Mouse (Mus musculus) neural tube, embryonic 12.5 days (tissue): ENCODE measurements around the gene Trap1a. TPM values are rescaled to one million over a fixed set of nuclear protein-coding genes. Genes with fewer than 3 reads are reported as not detected.
"Not testable (repeated sequence)": the region's sequence is repeated elsewhere in the genome, so short reads cannot be mapped to it uniquely, and the experiment has no call there.

Source experiments
- ATAC-seq: fragments of 200-750 bp; cut with Nextera tagmentation; 2 replicates; pipeline ENCODE4 v1.8.0; 2017; ENCODE audit warnings: low read depth, mild to moderate bottlenecking, moderate TSS enrichment, moderate library complexity; ENCODE audit not compliant: low FRiP score
- H3K27ac ChIP-seq: fragments of 300-500 bp; sonication (generic); 2 replicates; pipeline ENCODE4 v1.5.1; 2016
- H3K27me3 ChIP-seq: fragments of 300-500 bp; sonication (generic); replicated peaks from 2 replicates; pipeline ENCODE4 v1.6.1; 2016; ENCODE audit warnings: mild to moderate bottlenecking
- H3K36me3 ChIP-seq: fragments of 300-500 bp; sonication (generic); 2 replicates; pipeline ENCODE4 v1.6.1; 2016; ENCODE audit warnings: mild to moderate bottlenecking
- H3K4me1 ChIP-seq: fragments of 300-500 bp; sonication (generic); 2 replicates; pipeline ENCODE4 v1.6.1; 2016
- H3K4me2 ChIP-seq: fragments of 300-500 bp; sonication (generic); replicated peaks from 2 replicates; pipeline ENCODE4 v1.6.1; 2016; ENCODE audit warnings: mild to moderate bottlenecking
- H3K4me3 ChIP-seq: fragments of 300-500 bp; sonication (generic); 2 replicates; pipeline ENCODE4 v1.5.1; 2016
- H3K9ac ChIP-seq: fragments of 300-500 bp; sonication (generic); 2 replicates; pipeline ENCODE4 v1.6.1; 2016; ENCODE audit warnings: mild to moderate bottlenecking
- H3K9me3 ChIP-seq: fragments of 300-500 bp; sonication (generic); 2 replicates; pipeline ENCODE4 v1.6.1; 2016; ENCODE audit warnings: mild to moderate bottlenecking
- WGBS: fragments of 180-500 bp; shearing (Covaris S2); methylation state at CpG from one replicate; pipeline ENCODE4 v1.1.7; 2016; 5-methylcytosine and 5-hydroxymethylcytosine counted together
- polyA plus RNA-seq: library from polyadenylated mRNA; unstranded; fragments of >200 nt; fragmentation: Nextera tagmentation; extraction: Ambion mirVana; gene quantifications from 2 replicates; pipeline ENCODE4 v1.2.1, GENCODE M21; 2016

Gene Trap1a
- polyA plus RNA-seq: not detected in 2 replicates

DNA sequence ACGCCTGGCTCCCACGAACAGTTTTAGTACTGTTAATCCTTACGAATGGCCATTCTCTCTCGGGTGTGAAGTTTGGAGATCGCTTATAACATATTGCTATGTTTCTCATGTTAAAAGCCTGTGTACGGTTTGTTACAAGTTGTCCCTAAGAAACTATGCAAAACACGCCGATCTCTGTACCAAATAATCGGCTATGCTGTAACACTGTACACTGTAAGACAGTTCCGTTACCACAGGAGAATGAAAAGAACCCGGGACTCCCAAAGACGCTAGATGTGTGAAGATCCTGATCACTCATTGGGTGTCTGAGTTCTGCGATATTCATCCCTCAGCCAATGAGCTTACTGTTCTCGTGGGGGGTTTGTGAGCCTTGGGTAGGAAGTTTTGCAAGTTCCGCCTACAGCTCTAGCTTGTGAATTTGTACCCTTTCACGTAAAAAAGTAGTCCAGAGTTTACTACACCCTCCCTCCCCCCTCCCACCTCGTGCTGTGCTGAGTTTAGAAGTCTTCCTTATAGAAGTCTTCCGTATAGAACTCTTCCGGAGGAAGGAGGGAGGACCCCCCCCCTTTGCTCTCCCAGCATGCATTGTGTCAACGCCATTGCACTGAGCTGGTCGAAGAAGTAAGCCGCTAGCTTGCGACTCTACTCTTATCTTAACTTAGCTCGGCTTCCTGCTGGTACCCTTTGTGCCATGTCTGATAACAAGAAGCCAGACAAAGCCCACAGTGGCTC lies at the start of gene Trap1a:
Gene Trap1a (plus strand): TSS at position 421 of the 732 bp plus-strand sequence.
- Histone ChIP-seq H3K27me3 (no peaks in the 10 kb centered on the region), H3K36me3 (no peaks in the 10 kb centered on the region), H3K9ac (no peak within 1 kb of the TSS), H3K9me3 (no peaks in the 10 kb centered on the region), H3K4me3 (no peak within 1 kb of the TSS), H3K4me2 (no peak within 1 kb of the TSS), H3K27ac (no peak within 1 kb of the TSS), H3K4me1 (no peaks in the 10 kb centered on the region)
- 94% methylated on average over 24 of the region's 24 CpGs for WGBS
- no peak for ATAC-seq

GRCm38 (mm10) chrX:139293114-139293513 lies 40.4 kb upstream of the Trap1a start:
- H3K4me3 ChIP-seq: no peak overlapping the region
- H3K27me3 ChIP-seq: no peaks in the 10 kb centered on the region
- no peak overlapping the region for H3K9ac ChIP-seq
- H3K4me2 ChIP-seq: no peak overlapping the region
- H3K36me3 ChIP-seq: no peaks in the 10 kb centered on the region
- H3K4me1 ChIP-seq: no peaks in the 10 kb centered on the region
- ATAC-seq: no peak
- 86% methylated on average over 2 of the region's 2 CpGs for WGBS
- no peaks in the 10 kb centered on the region for H3K9me3 ChIP-seq
- no peak overlapping the region for H3K27ac ChIP-seq

DNA sequence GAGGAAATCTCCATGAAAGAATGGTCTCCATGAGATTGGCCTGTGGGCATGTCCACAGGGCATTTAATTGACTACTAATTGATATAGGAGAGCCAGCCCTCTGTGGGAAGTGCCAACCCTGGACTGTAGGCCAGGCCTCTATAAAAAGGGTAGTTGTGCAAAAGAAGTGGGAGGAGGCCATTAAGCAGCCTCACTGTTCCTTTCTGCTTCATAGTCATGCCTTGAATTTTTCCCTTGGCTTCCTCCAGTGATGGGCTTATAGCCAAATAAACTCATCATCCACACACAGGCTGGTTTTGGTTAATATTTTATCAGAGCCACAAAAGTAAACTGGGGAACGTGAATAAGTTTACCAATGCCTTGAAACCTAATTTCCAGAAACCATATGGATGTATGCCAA lies 38.2 kb upstream of the Trap1a start:
- Histone ChIP-seq H3K27ac (no peak overlapping the region), H3K9me3 (no peaks in the 10 kb centered on the region), H3K4me3 (no peak overlapping the region), H3K4me1 (no peaks in the 10 kb centered on the region), H3K4me2 (no peak overlapping the region), H3K9ac (no peak overlapping the region), H3K27me3 (no peaks in the 10 kb centered on the region), H3K36me3 (no peaks in the 10 kb centered on the region)
- WGBS: 86% methylated on average over 1 of the region's 1 CpGs
- ATAC-seq: no peak

DNA sequence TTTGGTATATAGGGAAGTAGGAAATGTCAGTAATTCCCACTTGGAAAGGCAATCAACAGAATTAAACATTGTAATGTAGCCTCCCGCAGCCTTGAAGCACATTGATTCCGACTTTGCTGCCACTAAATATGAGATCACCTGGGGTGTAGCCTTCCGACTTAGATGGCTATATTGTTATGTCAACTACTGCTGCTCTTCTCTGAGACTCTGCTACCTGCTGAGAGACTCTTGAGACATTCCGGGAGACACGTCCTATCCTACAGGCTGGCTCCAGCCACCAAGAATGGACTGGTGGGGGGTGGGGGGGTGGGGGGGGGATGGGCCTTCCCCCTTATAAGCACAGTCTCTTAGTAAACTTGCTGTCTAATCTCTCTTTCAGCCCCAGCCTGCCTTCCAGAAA lies 16.1 kb upstream of the Trap1a start:
- 57% methylated on average over 5 of the region's 5 CpGs for whole genome bisulfite sequencing
- not testable (repeated sequence) for H3K4me3 ChIP-seq, H3K27me3 ChIP-seq, H3K4me2 ChIP-seq, H3K27ac ChIP-seq, H3K9me3 ChIP-seq, H3K36me3 ChIP-seq, H3K4me1 ChIP-seq, H3K9ac ChIP-seq, ATAC-seq

DNA sequence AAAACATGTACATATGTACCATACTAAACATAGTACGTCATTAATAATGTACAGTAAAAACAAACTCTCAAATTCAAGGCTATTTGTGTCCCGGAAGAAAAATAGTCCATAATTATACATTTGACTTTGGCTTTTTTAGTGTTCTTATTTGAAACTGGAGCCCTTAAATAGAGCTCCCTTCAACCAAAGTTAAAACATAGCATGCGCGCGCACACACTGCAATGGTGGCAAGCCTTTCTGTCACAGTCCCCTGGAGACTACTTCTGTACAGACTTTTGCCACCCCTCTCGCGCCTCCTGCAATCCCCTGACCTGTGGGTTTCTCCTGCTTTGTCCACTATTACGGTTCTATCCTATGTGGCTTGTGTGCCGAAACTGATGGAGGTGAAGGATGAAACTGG lies 900 bp upstream of the Trap1a start:
- no peaks in the 10 kb centered on the region for H3K36me3 ChIP-seq
- no peaks in the 10 kb centered on the region for H3K4me1 ChIP-seq
- H3K9me3 ChIP-seq: no peaks in the 10 kb centered on the region
- no peaks in the 10 kb centered on the region for H3K27me3 ChIP-seq
- no peak overlapping the region for H3K9ac ChIP-seq
- no peak for ATAC-seq
- H3K27ac ChIP-seq: no peak overlapping the region
- 96% methylated on average over 9 of the region's 9 CpGs for WGBS
- no peak overlapping the region for H3K4me3 ChIP-seq
- H3K4me2 ChIP-seq: no peak overlapping the region

GRCm38 (mm10) chrX:139334504-139335418 lies 1.3 kb downstream of the Trap1a start:
- no peaks in the 10 kb centered on the region for H3K4me1 ChIP-seq
- 86% methylated on average over 14 of the region's 14 CpGs for WGBS
- no peak overlapping the region for H3K9ac ChIP-seq
- H3K4me2 ChIP-seq: no peak overlapping the region
- H3K27ac ChIP-seq: no peak overlapping the region
- no peaks in the 10 kb centered on the region for H3K9me3 ChIP-seq
- H3K36me3 ChIP-seq: no peaks in the 10 kb centered on the region
- H3K27me3 ChIP-seq: no peaks in the 10 kb centered on the region
- H3K4me3 ChIP-seq: no peak overlapping the region
- no peak for ATAC-seq

DNA sequence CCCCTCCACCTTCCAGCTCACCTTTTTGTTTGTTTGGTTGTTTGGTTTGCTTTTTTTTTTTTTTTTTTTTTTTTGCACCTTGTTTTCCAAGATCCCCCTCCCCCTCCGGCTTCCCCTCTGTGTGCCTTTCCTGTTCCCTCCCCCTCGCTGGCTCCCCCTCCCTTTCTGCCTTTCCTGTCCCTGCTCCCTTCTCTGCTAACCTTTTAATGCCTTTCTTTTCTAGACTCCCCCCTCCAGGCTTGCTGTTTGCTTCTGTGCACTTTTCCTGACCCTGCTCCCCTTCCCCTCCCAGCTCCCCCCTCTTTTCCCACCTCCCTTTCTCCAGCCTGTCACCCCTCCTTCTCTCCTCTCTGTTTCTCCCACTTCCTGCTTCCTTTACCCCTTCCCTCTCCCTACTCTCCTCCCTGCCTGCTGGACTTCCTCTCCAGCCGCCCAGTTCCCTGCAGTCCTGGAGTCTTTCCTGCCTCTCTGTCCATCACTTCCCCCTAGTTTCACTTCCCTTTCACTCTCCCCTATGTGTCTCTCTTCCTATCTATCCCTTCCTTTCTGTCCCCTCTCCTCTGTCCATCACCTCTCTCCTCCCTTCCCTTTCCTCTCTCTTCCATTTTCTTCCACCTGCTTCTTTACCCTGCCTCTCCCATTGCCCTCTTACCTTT lies 2.1 kb downstream of the Trap1a start:
- no peak for ATAC-seq
- Histone ChIP-seq H3K36me3 (no peaks in the 10 kb centered on the region), H3K4me3 (no peak overlapping the region), H3K9ac (no peak overlapping the region), H3K4me1 (no peaks in the 10 kb centered on the region), H3K27ac (no peak overlapping the region), H3K27me3 (no peaks in the 10 kb centered on the region), H3K9me3 (no peaks in the 10 kb centered on the region), H3K4me2 (no peak overlapping the region)
- WGBS: 67% methylated on average over 3 of the region's 3 CpGs

GRCm38 (mm10) chrX:139339553-139339952 lies 6.1 kb downstream of the Trap1a start:
- Histone ChIP-seq H3K9me3 (no peaks in the 10 kb centered on the region), H3K27ac (no peak overlapping the region), H3K4me1 (no peaks in the 10 kb centered on the region), H3K4me2 (no peak overlapping the region), H3K36me3 (no peaks in the 10 kb centered on the region), H3K4me3 (no peak overlapping the region), H3K27me3 (no peaks in the 10 kb centered on the region), H3K9ac (no peak overlapping the region)
- 95% methylated on average over 4 of the region's 4 CpGs for WGBS
- ATAC-seq: no peak

- Histone ChIP-seq H3K9ac (no peak overlapping the region), H3K27me3 (no peaks in the 10 kb centered on the region), H3K4me1 (no peaks in the 10 kb centered on the region), H3K4me2 (no peak overlapping the region), H3K36me3 (no peaks in the 10 kb centered on the region), H3K27ac (no peak overlapping the region), H3K9me3 (no peaks in the 10 kb centered on the region), H3K4me3 (no peak overlapping the region)
- WGBS: 98% methylated on average over 2 of the region's 2 CpGs
- ATAC-seq: no peak
Measured at GRCm38 (mm10) chrX:139341185-139341584, 7.7 kb downstream of the Trap1a start.

GRCm38 (mm10) chrX:139352192-139352772 lies 18.8 kb downstream of the Trap1a start:
- H3K9me3 ChIP-seq: no peaks in the 10 kb centered on the region
- no peak overlapping the region for H3K4me2 ChIP-seq
- no peak overlapping the region for H3K27ac ChIP-seq
- no peak for ATAC-seq
- no peak overlapping the region for H3K9ac ChIP-seq
- H3K36me3 ChIP-seq: no peaks in the 10 kb centered on the region
- WGBS: 73% methylated on average over 5 of the region's 5 CpGs
- no peaks in the 10 kb centered on the region for H3K4me1 ChIP-seq
- H3K27me3 ChIP-seq: no peaks in the 10 kb centered on the region
- H3K4me3 ChIP-seq: no peak overlapping the region

- Histone ChIP-seq H3K27me3 (no peaks in the 10 kb centered on the region), H3K4me2 (no peak overlapping the region), H3K9me3 (no peaks in the 10 kb centered on the region), H3K4me3 (no peak overlapping the region), H3K27ac (no peak overlapping the region), H3K4me1 (no peaks in the 10 kb centered on the region), H3K36me3 (no peaks in the 10 kb centered on the region), H3K9ac (no peak overlapping the region)
- ATAC-seq: no peak
- WGBS: 66% methylated on average over 7 of the region's 7 CpGs
Measured at GRCm38 (mm10) chrX:139357639-139358260, 24.3 kb downstream of the Trap1a start.
